Mouse (Mus musculus): ENCODE results near the gene Mrps22. TPM values are rescaled to one million over a fixed set of nuclear protein-coding genes. Genes with fewer than 3 reads are reported as not detected.

Mrps22 gene
- 13.4 TPM for polyA plus RNA-seq (2014; fragmentation: Illumina TruSeq; extraction: RNeasy Lipid Tissue Mini Kit (QIAGEN cat#74804); ENCODE audit: insufficient read depth, low read depth, low replicate concordance)

GRCm38 (mm10) chr9:98601156-98601836 is at the start of gene Mrps22:
TSS of gene Mrps22 (minus strand) at chr9:98601660.

GRCm38 (mm10) chr9:98563137-98564126 is 38.0 kb downstream of the Mrps22 start, which contains the start of gene Copb2:
TSS of gene Copb2 (plus strand) at chr9:98563721.

Other genes with a start within 250 kb of the Mrps22 start
- gene Rbp1, start 178.7 kb downstream of the Mrps22 start, polyA plus RNA-seq (2014; fragmentation: Illumina TruSeq; extraction: RNeasy Lipid Tissue Mini Kit (QIAGEN cat#74804); ENCODE audit: insufficient read depth, low read depth, low replicate concordance), result 47.6 TPM
- gene Rbp2, start 115.5 kb downstream of the Mrps22 start, polyA plus RNA-seq (2014; fragmentation: Illumina TruSeq; extraction: RNeasy Lipid Tissue Mini Kit (QIAGEN cat#74804); ENCODE audit: insufficient read depth, low read depth, low replicate concordance), result 1.8 TPM
- 59.2 TPM for gene Copb2, start 37.9 kb downstream of the Mrps22 start, polyA plus RNA-seq (2014; fragmentation: Illumina TruSeq; extraction: RNeasy Lipid Tissue Mini Kit (QIAGEN cat#74804); ENCODE audit: insufficient read depth, low read depth, low replicate concordance)
- gene Prr23a1, start 240.8 kb upstream of the Mrps22 start, polyA plus RNA-seq (2014; fragmentation: Illumina TruSeq; extraction: RNeasy Lipid Tissue Mini Kit (QIAGEN cat#74804); ENCODE audit: insufficient read depth, low read depth, low replicate concordance), result not detected